Mouse (Mus musculus) kidney, adult 9 months (tissue): ENCODE measurements around the gene Pnpla2.

Experiments
- DNase-seq: peaks from one replicate; pipeline ENCODE4 v3.0.0; 2022

Gene Pnpla2

DNA sequence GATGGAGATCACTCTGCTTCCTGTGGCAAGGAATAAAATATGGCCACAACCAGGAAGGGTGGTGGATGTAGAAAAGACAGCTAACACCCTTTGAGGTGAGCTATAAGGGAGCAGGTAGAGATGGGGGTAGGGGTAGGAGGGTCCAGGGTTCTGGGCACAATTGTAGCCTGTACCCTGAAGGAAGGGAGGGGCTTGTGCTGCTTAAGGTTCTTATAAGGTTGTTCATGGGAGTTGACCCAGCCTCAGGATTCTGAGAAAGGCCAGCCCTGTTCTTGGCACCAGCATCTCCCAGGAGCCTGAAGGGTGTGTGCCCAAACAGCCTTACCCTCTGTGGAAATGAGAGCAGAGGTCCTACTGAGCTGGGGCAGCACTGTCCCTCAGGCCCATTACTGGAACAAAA is 3.1 kb upstream of the Pnpla2 start:
- DNase-seq: no peak

DNA sequence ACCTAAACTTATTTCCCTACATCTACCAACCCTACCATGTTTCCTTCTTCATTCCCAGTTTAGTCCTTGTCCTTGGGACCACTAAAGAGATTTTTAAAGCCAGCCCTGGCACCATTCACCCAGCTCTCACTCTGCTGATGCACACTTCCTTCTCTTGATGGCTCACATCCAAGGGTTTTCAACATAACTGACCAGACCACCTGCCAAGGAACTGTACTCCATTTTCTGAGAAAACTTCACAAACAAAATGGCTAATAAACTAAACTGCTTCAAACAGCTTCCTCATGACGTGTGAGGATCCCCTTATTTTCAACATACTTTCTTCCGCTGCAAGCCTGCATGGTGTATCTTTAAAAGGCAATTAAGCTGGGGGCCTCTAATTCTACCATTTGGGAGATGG is 1.4 kb upstream of the Pnpla2 start:
- DNase-seq: no peak

DNA sequence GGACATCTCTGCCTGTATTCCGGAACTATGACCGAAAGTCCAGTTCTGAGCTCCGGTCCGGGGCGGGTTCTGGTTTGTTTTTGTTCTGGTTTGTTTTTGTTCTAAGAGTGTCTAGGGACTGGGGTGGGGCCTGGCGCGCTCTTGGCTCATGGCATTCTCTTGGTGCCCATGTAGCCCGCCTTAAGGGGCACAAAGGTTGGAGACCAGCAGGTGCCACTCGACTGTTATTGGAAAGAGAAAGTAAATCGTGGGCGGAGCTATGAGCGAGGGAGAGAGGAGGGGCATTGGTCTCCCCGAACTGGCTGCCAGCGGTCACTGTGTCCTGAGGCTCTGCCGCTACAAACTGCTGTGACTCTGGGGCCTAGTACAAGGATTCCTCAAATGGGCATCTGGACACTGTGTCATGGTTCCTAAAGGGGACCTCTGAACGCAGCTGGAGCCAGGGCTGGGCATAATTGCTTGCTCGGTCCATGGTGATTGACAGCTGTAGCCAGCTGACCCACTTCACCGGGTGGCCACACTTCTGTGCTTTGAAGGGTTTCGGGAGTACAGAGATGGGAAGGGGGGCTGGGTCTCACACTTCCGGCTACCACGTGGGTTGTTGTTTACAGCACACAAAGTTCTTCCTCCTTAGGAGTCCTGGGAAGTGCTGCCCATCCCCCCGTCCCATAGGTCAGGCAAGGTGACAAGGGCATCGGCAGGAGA is 764 bp downstream of the Pnpla2 start:
- peak; percentile 95 for DNase-seq

DNA sequence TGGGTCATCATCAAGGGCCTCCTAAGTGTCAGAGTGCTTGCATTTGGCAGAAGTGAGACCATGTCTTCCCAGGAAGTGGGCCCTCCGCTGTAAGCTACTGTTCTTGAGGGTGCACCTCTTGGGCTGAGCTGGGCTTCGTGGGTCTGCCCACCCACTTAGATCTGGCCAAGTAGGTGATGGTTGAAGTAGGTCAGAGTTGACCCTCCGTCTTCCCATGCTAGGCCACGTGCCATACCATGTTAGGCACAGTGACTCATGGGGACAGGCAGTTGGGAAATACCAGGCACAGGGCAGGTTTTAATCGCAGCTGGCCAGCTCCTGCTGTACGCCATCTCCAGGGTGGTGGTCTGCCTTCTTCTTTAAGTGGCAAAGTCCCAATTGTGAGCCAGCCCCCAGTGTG is 1.7 kb downstream of the Pnpla2 start:
- no peak for DNase-seq

DNA sequence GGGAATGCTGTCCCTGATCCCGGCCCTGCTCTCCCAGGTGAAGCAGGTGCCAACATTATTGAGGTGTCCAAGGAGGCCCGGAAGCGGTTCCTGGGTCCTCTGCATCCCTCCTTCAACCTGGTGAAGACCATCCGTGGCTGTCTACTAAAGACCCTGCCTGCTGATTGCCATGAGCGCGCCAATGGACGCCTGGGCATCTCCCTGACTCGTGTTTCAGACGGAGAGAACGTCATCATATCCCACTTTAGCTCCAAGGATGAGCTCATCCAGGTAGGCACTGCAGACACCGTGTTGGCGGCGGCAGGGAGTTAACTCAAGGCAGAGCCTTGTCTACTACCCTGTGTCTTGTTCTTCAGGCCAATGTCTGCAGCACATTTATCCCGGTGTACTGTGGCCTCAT is 2.2 kb downstream of the Pnpla2 start:
- no peak for DNase-seq

DNA sequence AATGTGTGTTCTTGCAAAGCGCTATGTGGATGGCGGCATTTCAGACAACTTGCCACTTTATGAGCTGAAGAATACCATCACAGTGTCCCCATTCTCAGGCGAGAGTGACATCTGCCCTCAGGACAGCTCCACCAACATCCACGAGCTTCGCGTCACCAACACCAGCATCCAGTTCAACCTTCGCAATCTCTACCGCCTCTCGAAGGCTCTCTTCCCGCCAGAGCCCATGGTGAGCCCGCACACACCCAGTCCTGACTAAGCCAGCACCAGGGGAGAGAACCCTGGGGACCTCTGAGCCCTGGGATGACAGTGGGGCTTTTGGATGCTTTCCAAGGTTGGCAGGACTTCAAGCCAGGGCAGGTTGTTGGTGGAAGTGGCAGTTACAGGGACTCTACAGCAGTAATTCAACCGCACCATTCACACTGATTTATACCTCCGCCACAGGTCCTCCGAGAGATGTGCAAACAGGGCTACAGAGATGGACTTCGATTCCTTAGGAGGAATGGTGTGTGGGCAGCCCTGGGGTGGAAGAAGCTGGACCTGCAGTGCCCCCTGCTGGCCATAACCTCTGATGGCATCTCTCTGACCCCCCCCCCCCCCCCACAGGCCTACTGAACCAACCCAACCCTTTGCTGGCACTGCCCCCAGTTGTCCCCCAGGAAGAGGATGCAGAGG is 3.1 kb downstream of the Pnpla2 start:
- peak; percentile 72 for DNase-seq

DNA sequence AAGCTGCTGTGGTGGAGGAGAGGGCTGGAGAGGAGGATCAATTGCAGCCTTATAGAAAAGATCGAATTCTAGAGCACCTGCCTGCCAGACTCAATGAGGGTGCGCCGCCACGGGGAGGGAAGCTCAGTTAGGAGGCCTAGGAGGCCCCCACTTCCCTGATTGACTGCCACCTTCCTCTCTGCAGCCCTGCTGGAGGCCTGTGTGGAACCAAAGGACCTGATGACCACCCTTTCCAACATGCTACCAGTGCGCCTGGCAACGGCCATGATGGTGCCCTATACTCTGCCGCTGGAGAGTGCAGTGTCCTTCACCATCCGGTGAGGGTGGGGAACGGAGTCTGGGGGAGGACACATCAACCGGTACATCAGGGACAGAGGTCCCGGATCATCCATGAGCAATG is 3.7 kb downstream of the Pnpla2 start:
- DNase-seq: no peak

DNA sequence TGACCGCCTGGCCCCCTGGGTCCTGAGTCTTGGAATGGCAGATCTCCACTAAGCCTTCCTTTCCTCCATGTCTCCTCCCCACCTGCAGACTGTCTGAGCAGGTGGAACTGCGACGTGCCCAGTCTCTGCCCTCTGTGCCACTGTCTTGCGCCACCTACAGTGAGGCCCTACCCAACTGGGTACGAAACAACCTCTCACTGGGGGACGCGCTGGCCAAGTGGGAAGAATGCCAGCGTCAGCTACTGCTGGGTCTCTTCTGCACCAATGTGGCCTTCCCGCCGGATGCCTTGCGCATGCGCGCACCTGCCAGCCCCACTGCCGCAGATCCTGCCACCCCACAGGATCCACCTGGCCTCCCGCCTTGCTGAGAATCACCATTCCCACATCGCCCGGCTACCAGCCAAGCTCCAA is 4.3 kb downstream of the Pnpla2 start:
- no peak for DNase-seq

DNA sequence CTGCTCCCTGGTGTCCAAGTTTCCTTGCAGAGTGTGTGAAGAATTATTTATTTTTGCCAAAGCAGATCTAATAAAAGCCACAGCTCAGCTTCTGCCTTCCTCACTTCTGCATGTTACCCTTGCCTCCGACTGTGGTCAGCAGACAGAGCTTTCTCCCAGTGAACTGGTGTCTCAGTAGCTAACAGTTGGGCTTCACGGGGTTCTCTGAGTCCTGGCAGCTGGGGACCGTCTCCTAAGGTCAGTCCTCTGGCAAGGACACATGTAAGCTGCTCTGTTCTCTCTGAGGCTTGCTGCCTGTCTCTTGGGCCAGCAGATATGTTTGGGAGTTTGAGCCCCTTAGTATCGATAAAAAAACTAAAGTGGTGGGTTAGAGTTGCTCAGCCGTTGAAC is 5.0 kb downstream of the Pnpla2 start:
- no peak for DNase-seq

DNA sequence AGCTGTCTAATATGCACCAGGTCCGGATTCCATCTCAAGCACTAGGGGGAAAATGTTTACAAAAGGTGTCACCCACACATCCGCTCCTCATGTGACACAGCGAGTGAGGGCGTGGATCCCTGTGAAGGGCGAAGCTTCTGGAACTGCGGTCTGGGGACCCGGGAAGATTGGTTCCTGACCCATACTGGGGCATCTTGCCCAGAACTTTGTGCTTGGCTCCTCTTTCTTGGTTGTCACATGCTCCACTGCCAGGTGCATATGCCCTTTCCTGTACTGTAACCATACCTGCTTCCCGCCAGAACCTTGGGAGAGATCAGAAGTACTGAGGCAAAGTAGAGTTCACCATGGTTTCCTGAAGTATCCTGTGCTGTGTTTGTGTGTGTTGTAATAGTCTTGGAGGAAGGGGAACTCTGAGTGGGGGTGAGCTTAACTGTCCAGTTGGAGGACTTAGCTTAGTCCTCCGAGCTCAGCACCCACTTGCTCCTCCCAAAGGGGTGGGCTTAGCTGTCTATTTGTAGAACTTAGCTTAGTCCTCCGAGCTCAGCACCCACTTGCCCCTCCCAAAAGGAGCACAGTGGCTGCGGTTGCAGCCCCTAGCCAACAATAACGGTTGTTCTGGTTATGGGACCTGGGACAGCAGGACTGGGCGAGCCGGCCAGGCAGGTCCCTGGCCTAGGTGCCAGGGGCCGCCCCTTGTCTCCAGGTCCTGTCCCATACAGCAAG is 5.6 kb downstream of the Pnpla2 start, which contains the start of gene Cracr2b:
Cracr2b (plus strand) TSS at position 704 of the 723 bp plus-strand sequence.
- no peak for DNase-seq

DNA sequence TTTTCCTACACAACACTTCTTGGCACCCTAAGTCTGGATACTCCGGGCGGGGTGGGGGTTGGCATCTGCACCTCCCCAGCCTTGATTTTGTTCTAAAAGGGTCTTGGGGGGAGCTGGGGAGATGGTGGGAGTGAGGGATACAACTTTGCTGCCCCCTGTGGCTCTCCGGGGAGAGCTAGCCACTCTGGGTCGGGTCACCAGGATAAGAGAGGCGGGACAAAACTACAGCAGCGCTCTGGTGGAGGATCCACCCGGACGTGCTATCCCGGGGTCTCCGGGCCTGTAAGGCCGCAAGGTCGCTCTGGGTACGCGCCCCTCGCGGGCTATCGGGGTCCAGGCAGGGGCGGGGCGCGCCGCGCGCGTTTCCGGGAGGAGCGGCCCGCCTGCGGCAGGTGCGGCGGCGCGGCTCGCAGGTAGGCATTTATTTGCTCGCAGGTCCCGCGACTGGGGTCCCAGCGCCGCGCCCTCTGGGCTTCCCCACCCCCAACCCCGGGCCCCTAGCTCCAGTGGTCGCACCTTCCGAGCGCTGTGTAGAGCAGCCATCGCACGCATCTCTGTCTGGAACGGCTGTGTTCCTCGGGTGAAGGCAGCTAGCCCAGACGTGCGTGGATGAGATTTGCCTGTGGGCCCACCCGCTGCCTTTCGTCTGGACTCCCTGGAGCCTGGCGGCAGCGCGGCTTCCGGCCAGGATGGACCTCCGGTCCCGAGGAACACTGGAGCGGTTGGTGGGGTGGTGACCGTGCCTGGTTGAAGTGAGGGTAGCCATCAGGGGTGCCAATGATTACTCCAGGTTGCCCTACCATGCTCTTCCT is 6.7 kb downstream of the Pnpla2 start:
- DNase-seq: no peak

DNA sequence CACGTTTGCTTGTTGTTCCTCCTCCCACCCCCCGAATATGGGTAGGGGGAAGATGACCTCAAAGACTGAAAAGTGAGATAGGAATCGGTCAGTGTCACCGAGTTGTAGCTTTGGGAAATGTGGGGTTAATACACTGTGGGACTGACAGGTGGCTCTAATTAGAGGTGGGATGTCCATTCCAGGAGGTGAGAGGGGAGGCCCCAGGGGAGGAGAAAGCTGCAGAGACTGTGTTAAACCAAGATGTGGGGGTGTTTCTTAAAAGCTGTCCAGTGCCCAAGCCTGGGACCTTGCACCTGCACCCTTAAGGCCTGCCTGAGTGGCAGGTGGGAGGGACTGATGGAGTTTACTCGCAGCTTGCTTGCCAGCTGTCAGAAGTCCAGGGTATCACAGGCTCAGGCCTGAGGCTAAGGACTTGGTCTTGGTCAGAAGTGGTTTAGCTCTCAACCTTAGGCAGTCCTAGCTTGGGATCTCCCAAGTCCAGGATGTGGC is 7.4 kb downstream of the Pnpla2 start:
- DNase-seq: peak; percentile 88

DNA sequence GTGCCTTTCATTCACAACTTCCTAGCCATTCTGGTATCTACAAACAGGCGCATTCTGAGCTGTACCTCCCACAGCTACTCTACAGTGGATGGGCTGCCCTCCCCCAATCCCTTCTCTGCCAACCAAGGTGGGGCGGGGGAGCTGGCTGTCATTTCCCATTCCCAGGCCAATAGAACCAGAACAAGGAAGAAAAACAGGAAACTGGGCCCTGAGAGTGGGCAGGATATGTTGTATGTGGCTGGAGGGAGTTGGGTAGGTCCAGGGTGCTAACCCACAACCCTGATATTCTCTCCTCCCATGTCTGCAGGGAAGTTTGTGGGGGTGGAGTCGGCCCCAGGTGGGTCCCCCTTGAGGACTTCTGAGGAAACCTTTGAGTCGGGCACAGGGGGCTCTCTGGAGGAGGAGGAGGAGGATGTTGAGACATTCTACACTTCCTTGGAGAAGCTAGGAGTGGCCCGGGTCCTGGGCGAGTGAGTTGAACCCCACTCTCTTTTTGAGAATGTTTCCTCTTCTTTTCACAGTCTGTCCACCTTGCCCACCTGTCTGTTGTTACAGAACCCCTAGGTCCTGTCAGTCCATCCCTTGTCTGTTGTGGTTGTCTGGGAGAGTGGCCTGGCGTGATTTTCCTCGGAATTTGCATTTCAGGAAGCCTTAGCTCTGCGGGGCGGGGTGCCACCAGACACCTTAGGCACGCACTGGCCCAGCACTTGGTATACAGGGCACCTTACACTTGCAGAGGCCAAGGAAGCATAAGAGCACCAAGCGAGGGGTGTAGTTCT is 9.0 kb downstream of the Pnpla2 start:
- peak; percentile 81 for DNase-seq

DNA sequence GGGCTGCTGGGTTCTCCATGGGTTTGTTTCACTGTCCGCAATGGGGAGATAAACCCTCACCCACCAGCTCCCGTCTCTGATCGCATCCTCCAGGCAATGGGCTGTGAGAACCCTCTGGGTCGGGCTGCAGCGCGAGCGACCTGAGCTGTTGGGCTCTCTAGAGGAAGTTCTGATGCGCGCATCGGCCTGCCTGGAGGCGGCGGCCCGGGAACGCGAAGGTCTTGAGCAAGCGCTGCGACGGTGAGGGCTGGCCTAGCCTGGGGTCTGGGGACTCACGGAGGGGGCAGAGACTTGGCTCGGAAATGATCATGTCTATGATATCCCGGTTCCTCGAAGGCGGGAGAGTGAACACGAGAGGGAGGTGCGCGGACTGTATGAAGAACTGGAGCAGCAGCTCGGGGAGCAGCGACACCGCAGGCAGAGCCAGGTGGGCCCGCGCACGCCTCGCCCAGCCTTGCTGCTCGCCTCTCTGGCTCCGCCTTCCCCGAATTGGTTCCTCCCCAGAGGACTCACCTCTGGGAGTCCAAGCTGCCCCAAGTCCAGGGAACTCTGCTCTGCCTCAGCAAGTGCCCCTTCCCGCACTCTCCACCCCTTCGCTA is 9.7 kb downstream of the Pnpla2 start:
- DNase-seq: peak; percentile 69

DNA sequence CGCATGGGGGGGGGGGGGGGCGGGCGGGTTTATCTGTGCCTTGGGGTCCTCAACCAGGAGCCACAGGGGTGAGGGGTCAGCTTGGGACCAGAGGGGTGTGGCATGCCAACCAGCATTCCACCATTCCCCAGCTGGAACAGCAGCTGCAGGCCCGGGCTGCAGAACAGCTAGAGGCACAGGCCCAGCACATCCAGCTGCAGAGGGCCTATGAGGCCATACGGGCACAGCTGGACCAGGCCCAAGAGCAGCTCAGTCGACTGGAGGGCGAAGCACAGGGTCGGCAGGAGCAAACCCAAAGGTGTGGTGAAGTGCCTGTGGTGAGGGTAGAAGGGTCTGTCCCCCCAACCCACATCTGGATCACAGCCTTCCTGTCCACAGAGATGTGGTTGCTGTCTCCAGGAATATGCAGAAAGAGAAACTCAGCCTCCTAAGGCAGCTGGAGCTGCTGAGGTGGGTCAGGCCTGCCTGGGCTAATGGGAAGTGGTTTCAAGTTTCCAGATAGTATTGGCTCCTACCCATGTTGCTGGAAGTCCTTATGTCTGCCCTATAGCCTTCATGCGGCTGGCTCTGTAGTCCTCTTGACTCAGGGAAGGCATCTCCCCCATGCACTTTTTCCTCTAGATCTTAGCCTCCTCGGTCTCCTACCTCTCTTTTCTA is 10.5 kb downstream of the Pnpla2 start:
- no peak for DNase-seq

DNA sequence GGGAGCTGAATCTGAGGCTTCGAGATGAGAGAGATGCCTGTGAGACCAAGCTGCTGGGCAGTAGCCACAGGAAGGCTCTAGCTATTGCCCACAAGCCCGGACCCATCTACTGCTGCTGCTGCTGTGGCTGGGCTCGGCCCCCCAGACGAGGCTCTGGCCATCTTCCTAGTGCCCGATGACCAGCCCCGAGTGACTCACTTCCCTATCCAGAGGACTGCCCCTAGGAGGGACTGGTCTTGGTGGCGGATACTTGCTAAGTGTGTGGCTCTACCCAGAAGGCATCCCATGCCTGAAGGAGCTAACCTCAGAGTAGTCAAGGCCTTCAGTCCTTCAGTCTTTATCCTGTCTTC is 11.0 kb downstream of the Pnpla2 start:
- no peak for DNase-seq

DNA sequence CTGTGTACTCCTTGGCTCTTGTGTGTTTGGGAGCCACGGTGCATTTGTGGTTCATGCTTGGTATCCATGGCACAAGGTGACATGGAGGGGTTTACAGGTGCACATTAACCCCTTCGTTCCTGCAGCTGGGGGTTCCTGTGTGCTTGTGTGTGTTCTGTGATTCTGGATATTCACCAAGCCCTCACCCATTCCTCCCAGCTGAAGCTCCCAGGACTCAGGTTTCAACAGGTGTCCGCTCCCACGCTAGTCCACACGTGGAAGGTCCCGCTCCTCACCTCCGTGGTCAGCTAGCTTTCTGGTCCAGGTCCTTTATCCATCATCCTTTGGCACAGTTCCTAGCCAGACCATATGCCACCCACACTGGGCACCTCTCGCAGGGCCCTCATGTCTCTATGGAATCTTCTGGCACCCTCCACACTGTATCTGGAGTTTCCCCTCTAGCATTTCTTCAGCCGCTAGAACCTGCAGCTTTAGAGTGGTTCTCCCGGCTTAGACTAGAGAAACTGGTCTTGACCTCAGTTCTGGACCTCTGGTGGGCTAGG is 11.7 kb downstream of the Pnpla2 start:
- no peak for DNase-seq

DNA sequence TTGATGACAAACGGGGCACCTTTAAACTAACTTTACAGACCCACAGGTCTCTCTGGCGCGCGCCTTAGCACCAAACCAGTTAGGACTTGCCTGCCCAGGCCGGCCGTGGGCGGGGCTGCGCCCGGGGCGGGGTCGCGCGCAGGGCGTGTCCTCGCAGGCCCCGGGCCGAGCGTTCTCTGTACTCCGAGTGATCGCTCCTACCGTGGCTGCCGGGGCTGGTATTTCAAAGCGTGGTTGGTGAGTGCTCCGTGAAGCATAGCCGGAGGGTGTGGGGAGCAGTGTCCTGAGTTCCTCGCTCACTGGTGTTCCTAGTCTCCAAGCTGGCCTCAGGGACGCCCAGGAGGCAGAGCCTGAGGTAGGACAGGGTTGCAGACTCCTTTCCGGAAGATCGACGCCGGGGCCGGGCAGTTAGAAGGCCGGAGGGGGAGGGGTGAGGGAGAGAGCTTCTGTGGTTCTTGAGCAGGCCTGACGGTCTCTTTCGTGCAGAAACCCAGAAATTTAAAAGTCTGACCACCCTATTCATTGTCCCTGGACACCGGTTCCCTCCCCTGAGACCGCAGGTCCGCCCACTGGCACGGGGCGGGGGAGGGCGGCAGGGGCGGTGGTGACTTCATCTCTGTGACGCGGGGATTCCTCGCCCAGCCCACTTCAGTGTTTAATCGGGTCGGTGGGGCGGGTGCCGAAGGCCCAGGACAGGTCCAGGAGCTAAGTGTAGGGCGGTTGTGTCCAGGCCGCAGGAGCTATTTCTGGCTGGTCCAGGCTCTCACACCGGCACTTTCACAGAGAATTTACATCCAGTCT is 12.4 kb downstream of the Pnpla2 start, which contains the start of gene Cd151:
Cd151 (plus strand) TSS at position 163 of the 801 bp plus-strand sequence.
- DNase-seq: peak; percentile 94

DNA sequence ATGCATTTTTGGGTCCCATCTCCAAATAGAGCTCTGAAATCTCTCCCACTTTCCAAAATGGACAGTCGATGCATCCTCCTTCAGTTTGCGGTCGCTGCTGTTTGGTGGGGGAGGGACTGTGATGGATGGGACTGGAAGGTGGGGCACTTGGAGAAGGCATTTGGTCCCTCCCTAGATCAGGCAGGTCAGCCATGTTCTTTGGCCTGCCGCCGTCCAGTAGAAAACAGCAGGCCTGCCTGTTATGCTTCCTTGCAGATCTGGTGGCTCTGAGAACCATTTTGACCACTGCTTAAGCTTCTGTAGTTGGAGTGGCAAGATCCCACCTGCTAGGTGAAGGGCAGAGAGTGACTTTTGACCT is 13.1 kb downstream of the Pnpla2 start:
- DNase-seq: no peak
